Mouse (Mus musculus) erythroblast, embryonic 14.5 days (primary cell): Measurements from ENCODE around the gene Osm.

ENCODE experiments used
- GATA1 ChIP-seq: IDR thresholded peaks from 2 replicates; pipeline ENCODE4 v1.6.1; 2012; ENCODE audit warnings: low read length, inconsistent platforms, mixed read lengths
- TAL1 ChIP-seq: IDR thresholded peaks from 3 replicates; pipeline ENCODE4 v1.6.1; 2012; ENCODE audit warnings: low read length, inconsistent platforms, mixed read lengths

DNA sequence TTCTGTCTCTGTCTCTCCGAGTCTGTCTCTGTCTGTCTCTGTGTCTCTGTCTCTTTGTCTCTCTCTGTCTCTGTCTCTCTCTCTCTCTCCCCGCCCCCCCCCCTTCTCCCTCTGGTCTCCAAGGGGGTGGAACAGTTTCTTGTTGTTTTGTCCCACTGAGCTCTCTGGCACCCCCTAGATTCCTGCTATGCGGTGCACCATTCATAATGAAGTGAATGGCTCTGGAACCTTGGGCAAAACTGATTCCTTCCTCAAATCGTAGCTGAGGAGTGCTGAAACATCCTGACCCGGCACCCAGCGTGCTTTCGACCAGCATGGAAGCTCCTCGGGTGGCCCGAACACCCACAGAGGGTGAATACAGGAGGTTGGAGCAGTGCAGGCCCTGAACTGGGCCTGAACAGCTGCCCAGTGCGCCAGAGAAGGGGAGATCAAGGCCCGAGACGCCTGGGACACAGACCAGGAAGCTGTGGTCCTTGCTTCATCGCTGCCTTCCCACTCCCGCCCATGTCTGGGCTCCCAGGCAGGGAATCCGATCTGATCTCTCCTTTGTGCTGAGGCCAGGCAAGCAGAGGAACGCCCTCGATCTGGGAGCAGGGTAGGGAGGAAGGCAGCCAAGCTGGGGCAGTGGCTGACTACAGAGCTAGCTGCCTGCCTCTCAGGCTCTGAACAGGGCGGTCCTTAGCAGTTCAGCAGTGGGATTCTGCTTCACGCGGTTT, 34.7 kb downstream of the Osm start:
- TF ChIP-seq TAL1 (no peak), GATA1 (no peak)
